Mouse (Mus musculus) liver, adult 10 weeks (tissue): ENCODE data around the gene Aebp2. TPM values are rescaled to one million over a fixed set of nuclear protein-coding genes. Genes with fewer than 3 reads are reported as not detected.

Experiments
- polyA plus RNA-seq: library from polyadenylated mRNA; stranded (reverse); fragments of 350-450 nt; fragmentation: Illumina TruSeq; extraction: RNeasy Lipid Tissue Mini Kit (QIAGEN cat#74804); gene quantifications from one replicate; pipeline ENCODE4 v1.2.3, GENCODE M21; 2014; ENCODE audit warnings: low read depth, low replicate concordance

Aebp2 gene
- 30.8 TPM for polyA plus RNA-seq

GRCm38 (mm10) chr6:140622391-140623225 is at the start of gene Aebp2:
Gene Aebp2 (plus strand): TSS chr6:140622663.

Other genes with a start within 250 kb of the Aebp2 start
- 16.7 TPM for gene Plekha5, start 198.6 kb upstream of the Aebp2 start, polyA plus RNA-seq
- gene Gm11077, start 106.6 kb downstream of the Aebp2 start, polyA plus RNA-seq, result not detected